Mouse (Mus musculus) right cerebral cortex, postnatal 25 days (tissue): ENCODE measurements around the gene Glis3.

Experiments used
- DNase-seq: peaks from one replicate; pipeline ENCODE4 v3.0.0; 2022

Glis3 gene

DNA sequence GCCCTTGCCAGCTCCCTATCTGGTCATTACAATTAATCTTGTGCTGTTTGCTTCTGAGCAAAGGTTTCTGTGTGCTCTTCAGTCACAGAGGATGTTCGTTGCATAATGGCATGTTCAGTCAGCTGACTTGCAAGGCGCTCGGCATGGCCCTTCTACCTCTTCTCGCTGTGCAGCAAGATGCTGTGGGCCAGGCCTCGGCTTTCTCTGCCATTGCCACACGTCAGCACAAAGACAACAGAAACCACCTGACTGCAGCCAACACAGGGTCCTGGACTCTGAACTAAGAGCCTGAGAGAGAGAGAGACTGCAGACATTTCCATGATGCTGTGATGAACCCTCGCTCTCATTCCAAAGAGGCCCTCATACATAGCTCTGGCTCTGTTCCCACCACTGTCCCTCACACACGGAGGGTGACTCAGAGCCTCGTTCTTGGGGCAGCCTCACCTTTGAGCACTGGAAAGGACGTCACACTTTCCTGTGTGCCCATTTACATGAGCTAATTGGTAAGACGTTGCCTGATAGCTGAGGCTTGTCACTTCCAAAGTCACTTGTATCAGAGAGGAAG is 380.6 kb downstream of the Glis3 start:
- DNase-seq, result no peak

GRCm38 (mm10) chr19:28298669-28299068 is 381.2 kb downstream of the Glis3 start:
- no peak for DNase-seq

GRCm38 (mm10) chr19:28291596-28291995 is 388.3 kb downstream of the Glis3 start:
- no peak for DNase-seq

- DNase-seq, result no peak
Observed at GRCm38 (mm10) chr19:28289457-28289856, 390.4 kb downstream of the Glis3 start.

GRCm38 (mm10) chr19:28287431-28287830 is 392.4 kb downstream of the Glis3 start:
- DNase-seq, result no peak

- DNase-seq, result no peak
Observed at GRCm38 (mm10) chr19:28284098-28284569, 395.7 kb downstream of the Glis3 start.

DNA sequence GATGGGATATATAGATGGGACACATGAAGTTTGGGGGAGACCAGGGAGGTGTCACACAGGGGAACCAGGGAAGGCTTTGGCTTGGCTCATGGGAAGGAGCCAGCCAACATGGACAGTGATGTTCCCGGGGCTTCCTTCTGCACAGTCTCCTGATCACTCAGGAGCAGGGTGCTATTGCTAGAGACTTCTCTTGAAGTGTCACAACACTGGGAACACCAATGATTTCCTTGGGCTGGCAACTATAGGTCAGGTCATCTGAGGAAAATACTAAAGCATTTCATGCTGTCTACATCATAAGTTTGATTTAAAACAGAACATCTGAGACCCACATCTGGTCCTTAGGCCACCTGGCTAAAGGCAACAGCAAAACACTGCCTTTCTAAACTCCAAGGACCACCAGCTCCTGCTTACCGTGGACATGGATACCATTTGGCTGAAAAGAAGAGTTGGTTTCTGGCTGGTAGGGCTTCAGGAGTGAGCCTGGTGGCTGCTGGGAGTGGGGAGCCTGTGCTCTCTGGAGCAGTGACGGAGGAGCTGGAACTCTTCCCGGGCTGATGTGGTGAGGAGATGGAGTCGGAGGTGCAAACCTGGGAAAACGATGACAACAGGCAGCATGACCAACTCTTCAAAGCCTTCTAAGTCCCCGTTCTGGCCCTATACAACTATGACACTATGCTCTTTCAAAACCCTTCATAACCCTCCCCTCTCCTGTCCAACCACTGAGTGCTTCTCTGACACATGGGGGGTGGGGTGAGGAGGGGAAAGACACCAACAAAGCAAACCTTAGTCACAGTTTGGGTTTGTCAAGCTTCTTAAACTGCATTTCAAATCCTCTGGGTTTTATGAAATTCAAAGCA is 396.4 kb downstream of the Glis3 start:
- no peak for DNase-seq

DNA sequence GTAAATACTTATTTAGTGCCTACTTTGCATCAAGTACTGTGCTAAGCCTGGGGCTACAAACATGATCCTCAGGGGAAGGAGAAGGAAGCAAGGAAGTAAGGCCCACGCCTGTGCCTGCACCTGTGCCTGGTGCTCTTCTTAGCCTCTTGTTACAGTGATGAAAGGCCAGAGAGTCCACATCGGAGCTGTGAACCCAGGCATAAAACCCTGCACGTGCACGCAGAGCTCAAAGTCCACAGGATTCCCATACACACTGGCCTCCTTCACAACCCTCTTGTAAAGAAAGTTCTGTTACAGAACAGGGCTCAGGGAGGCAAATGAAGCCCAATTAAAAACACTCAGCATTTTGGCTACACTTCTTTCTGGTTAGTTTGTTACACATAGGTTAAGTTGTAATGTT is 398.5 kb downstream of the Glis3 start:
- DNase-seq, result no peak

DNA sequence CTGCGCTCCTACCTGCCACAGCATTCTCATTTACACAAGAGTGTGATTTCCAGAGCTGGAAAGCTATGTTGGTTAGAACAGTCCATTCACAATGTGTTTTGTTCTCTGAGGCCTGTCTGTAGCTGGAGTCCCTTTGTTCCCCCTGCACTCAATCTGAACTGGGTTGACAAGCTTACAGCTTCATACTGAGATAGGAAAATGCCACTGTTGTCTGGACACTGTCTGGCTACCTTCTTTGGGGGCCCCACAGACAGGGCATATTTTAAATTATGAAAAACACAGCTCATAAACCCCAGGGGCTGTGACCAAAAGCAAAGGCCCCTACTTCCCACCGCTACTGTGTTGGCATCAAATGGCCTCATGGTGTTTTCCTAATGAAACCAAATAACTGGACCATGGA is 402.8 kb downstream of the Glis3 start:
- DNase-seq, result no peak

DNA sequence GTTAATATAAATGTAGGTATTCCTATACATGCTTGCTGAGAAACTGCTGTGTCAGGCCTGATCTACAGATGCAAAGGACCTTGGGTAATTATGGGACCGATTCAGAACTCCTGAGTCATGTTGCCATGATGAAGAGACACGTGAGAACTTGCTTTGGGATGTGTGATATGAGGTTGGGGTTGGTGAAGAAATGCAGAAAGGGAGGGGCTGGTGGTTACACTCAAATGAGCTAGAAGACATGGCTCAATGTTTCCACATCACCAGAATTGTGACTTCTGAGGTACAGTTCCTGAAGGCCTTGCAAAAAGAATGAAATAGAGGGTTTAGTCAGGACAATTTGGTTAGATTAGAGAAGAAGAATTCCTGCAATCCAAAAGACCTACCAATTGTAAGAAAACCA is 405.4 kb downstream of the Glis3 start:
- no peak for DNase-seq

DNA sequence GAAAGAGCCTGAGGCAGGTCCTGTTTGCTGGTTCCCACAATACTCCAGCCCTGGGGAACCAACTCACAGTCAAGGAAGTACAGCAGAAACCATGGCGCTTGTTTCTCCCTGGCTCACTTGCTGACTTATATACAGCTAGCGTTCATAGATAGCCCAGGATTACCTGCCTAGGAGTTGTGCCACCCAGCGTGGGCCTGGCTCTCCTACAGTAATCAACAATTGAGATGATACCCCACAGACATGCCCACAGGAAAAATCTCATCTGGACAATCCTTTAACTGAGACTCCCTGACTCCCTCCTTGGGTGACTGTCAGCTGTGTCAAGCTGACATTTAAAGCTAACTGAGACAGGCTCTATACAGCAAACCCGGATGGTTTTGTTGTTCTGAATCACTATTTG is 405.9 kb downstream of the Glis3 start:
- DNase-seq, result no peak

GRCm38 (mm10) chr19:28266850-28267249 is 413.0 kb downstream of the Glis3 start:
- DNase-seq, result no peak

GRCm38 (mm10) chr19:28265776-28266175 is 414.1 kb downstream of the Glis3 start:
- DNase-seq, result no peak

- DNase-seq, result no peak
Observed at GRCm38 (mm10) chr19:28258907-28259675, 420.8 kb downstream of the Glis3 start.

DNA sequence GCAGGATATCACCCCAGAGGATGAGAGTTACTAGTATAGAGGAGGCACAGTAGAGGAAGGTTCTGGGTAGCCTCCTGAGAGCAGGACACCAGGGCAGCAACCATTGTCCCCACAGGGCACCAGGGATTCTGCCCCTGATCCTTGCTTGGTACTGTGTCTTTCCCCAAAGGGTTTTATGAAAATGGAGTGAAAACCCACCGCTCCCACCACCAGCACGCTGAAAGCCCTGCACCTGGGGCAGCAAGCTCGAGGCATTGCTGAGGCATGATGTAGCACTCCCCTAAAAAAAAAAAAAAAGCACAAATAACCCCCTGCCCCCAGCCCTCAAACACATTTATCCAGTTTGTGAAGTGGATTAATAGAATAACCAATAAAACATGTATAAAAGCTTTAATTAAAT is 421.4 kb downstream of the Glis3 start:
- DNase-seq, result no peak

GRCm38 (mm10) chr19:28247345-28247744 is 432.5 kb downstream of the Glis3 start:
- DNase-seq, result no peak

DNA sequence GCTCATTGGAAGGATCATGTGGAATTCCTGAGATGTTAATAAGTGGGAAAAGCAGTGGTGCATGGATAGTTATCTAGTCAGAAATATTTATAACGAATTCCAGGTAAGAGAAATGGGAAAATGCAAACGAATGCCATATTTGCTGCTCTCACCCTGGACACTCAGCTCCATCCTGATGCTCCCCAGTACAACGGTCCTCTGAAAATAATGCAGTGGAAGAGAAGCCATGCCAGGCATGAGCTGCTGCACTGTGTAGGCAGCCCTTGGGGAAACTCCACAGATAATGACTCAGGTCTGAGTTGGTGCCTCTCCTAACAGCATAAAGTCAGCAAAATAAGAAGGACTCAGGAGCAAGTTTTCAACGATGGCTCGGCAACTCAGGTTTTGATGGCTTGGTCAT is 433.7 kb downstream of the Glis3 start:
- DNase-seq, result no peak

GRCm38 (mm10) chr19:28238073-28238472 is 441.8 kb downstream of the Glis3 start:
- DNase-seq, result no peak

DNA sequence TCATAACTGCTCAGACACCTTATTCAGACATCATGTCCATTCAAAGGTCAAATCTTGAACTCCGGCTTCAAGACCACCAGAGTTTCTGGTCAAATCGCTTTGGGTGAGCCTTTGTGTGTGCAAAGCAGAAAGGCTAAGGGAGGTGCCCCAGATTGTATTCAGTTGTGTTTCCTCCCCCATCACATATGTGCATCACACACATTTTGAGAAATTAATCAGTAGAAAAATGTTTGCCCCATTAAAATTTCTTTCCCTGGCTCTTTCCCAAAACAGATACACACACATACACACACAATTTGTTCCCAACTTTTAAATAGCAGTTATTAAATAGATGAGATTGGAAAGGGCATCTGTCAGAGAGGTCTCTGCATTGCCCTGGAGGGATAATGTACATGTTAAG is 442.3 kb downstream of the Glis3 start:
- DNase-seq, result no peak

GRCm38 (mm10) chr19:28235571-28235970 is 444.3 kb downstream of the Glis3 start:
- no peak for DNase-seq

DNA sequence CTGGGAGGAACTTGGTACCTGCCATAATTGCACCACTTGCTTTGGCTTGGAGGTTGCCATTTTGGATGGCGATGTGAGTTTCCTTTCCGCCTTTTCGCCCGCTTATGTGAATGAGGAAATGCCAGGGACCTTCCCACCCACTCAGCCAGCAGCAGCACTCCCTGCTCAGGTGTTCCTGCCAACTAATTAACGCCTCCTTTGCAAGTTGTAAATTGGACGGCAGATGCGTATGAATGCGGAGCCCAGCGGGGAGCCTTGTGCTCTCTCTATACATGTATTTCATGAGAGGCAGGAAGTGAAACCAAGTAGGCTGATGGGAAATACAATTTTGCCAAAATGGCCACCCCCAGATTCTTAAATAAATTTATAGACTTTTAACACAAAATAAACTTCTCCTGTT is 444.8 kb downstream of the Glis3 start:
- DNase-seq, result peak; percentile 20

DNA sequence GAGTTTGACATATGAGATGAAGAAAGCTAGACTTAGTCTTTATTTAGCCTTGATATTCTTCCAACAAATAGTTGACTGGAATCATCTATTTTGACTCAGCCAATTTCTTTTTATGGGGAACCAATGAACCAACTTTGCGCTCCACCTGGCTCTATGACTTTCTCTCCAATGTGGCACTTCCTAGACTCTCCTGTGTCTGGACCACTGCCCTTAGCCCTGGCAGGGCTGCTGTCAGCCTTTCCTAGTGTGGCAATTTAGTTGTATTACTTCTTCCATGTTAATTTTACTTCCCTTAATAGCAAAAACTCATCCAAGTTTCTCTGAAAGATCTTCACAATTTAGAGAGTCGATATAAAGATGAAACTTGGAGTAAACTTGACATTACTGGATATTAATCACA is 445.2 kb downstream of the Glis3 start:
- DNase-seq, result no peak

DNA sequence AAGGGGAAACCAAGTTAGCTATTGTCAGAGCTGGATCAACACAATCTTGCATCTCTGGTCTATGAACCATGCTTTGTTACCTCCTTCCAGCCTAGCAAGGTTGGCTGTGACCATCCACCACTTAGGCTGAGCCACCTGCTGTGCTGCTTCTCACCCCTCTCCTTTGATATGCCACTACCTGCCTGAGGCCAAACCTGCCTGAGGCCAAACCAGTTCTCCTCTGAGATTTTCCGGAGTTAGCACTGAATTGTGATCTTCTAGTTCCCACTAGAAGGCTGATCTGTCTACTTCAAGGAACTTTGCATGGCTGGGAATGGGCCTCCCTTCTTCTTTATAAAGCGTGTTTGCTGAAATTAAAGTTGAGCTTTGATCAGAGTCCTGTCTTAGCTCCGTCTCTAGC is 448.4 kb downstream of the Glis3 start:
- DNase-seq, result no peak

DNA sequence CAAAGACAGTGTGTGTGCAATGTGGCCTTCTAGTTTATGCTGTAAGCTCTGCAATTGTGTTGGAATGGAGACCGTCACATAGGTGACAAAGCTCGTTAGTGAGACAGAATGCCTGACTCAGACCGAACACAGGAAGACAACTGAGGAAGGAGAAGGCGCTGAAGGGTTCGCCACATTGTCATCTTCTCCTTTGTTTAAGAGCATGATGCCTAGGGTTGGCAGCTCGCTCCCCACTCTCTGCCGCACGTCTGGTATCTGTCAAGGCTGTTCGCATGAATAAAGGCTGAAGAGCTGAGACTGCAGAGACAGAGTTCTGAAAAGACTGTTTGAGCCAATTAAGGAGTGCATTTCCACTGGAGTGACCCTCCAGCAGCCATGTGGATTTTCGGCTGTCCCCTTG is 452.4 kb downstream of the Glis3 start:
- no peak for DNase-seq
